In the genomic region with DNA sequence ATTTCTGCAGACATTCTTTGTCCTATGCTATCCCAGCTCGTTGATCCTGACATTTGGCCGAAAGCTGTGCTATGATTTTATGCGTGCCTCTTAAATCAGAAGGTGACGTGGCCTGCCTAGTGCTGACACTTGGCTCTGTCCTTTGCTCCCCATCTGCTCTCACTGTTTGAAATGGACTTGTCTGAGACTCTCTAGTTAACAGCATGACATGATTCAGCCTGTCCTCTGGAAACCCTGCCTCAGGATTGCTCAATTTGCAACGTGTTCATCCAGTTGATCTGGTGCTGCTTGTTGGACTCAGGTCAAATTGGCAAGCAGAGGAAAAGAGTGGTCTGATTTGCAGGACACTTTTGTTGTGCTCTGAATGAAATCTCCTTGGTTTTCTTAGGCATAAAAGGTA, we compare ENCODE assay signal across 9 mouse cellular contexts. TPM values are rescaled to one million over a fixed set of nuclear protein-coding genes. Genes with fewer than 3 reads are reported as not detected.
DNase-seq lines count a peak whose midpoint lies in the region; ATAC-seq lines count a peak whose summit lies in the region.
"Had no signal": no experiment of that assay in that cellular context is flagged by ENCODE, and none has a peak within 500 bp of the region (broad histone marks: within the 10 kb centered on the region; RNA-seq: fewer than 3 reads in every experiment).

No protein-coding gene starts in this region.

- DNase-seq in midbrain, embryonic 10.5 days (ENCODE audit: low spot score), result no peak
- DNase-seq in cerebellum, postnatal 14 days, result peak; percentile 80 to 82
- DNase-seq in lung, postnatal 36 days, result peak; percentile 81
- DNase-seq in yolk sac, embryonic 10.5 days (ENCODE audit: low spot score), result no peak

- no peak overlapping the region for H3K9ac ChIP-seq in midbrain, embryonic 15.5 days
- H3K9ac ChIP-seq in intestine, embryonic 15.5 days, result no peak overlapping the region
- H3K9ac ChIP-seq in neural tube, embryonic 15.5 days (replicated peaks), result no peak overlapping the region
- H3K9ac ChIP-seq in hindbrain, embryonic 13.5 days, result no peak overlapping the region
- H3K9ac ChIP-seq: neural tube, embryonic 12.5 days had no signal

- no peaks in the 10 kb centered on the region for H3K4me1 ChIP-seq in midbrain, embryonic 15.5 days
- no peaks in the 10 kb centered on the region for H3K4me1 ChIP-seq in midbrain, embryonic 10.5 days
- no peaks in the 10 kb centered on the region for H3K4me1 ChIP-seq in intestine, embryonic 15.5 days (replicated peaks)
- no peaks in the 10 kb centered on the region for H3K4me1 ChIP-seq in neural tube, embryonic 15.5 days
- H3K4me1 ChIP-seq in hindbrain, embryonic 13.5 days (replicated peaks), result no peaks in the 10 kb centered on the region
- H3K4me1 ChIP-seq: neural tube, embryonic 12.5 days had no signal

- H3K9me3 ChIP-seq in midbrain, embryonic 15.5 days, result no peaks in the 10 kb centered on the region
- no peaks in the 10 kb centered on the region for H3K9me3 ChIP-seq in midbrain, embryonic 10.5 days (replicated peaks)
- no peaks in the 10 kb centered on the region for H3K9me3 ChIP-seq in intestine, embryonic 15.5 days
- no peaks in the 10 kb centered on the region for H3K9me3 ChIP-seq in neural tube, embryonic 15.5 days (replicated peaks)
- H3K9me3 ChIP-seq in hindbrain, embryonic 13.5 days, result no peaks in the 10 kb centered on the region
- H3K9me3 ChIP-seq: neural tube, embryonic 12.5 days had no signal

- no peaks in the 10 kb centered on the region for H3K27me3 ChIP-seq in midbrain, embryonic 15.5 days (replicated peaks)
- no peaks in the 10 kb centered on the region for H3K27me3 ChIP-seq in midbrain, embryonic 10.5 days (ENCODE audit: low read depth, poor library complexity, severe bottlenecking)
- no peaks in the 10 kb centered on the region for H3K27me3 ChIP-seq in intestine, embryonic 15.5 days (replicated peaks)
- no peaks in the 10 kb centered on the region for H3K27me3 ChIP-seq in neural tube, embryonic 15.5 days (replicated peaks)
- H3K27me3 ChIP-seq in hindbrain, embryonic 13.5 days, result no peaks in the 10 kb centered on the region
- H3K27me3 ChIP-seq: neural tube, embryonic 12.5 days had no signal

- no peak overlapping the region for H3K27ac ChIP-seq in midbrain, embryonic 15.5 days
- no peak overlapping the region for H3K27ac ChIP-seq in midbrain, embryonic 10.5 days (replicated peaks)
- H3K27ac ChIP-seq in intestine, embryonic 15.5 days, result no peak overlapping the region
- no peak overlapping the region for H3K27ac ChIP-seq in neural tube, embryonic 15.5 days (replicated peaks)
- no peak overlapping the region for H3K27ac ChIP-seq in hindbrain, embryonic 13.5 days
- H3K27ac ChIP-seq: neural tube, embryonic 12.5 days had no signal

- no peaks in the 10 kb centered on the region for H3K36me3 ChIP-seq in midbrain, embryonic 15.5 days (replicated peaks)
- no peaks in the 10 kb centered on the region for H3K36me3 ChIP-seq in midbrain, embryonic 10.5 days
- H3K36me3 ChIP-seq in intestine, embryonic 15.5 days, result no peaks in the 10 kb centered on the region
- no peaks in the 10 kb centered on the region for H3K36me3 ChIP-seq in neural tube, embryonic 15.5 days
- H3K36me3 ChIP-seq in hindbrain, embryonic 13.5 days, result no peaks in the 10 kb centered on the region
- H3K36me3 ChIP-seq: neural tube, embryonic 12.5 days had no signal

- peak; percentile 33; the same call in 1 of the 2 replicates for ATAC-seq in midbrain, embryonic 15.5 days (replicated peaks)
- peak; percentile 43; the same call in 1 of the 2 replicates for ATAC-seq in intestine, embryonic 15.5 days
- ATAC-seq in neural tube, embryonic 15.5 days (ENCODE audit: low FRiP score), result no peak
- no peak for ATAC-seq in hindbrain, embryonic 13.5 days (ENCODE audit: low FRiP score)

- no peak overlapping the region for H3K4me3 ChIP-seq in midbrain, embryonic 15.5 days
- no peak overlapping the region for H3K4me3 ChIP-seq in midbrain, embryonic 10.5 days
- H3K4me3 ChIP-seq in intestine, embryonic 15.5 days (replicated peaks), result no peak overlapping the region
- no peak overlapping the region for H3K4me3 ChIP-seq in neural tube, embryonic 15.5 days (replicated peaks)
- H3K4me3 ChIP-seq in hindbrain, embryonic 13.5 days, result no peak overlapping the region
- H3K4me3 ChIP-seq: neural tube, embryonic 12.5 days had no signal

- no peak overlapping the region for H3K4me2 ChIP-seq in midbrain, embryonic 15.5 days
- H3K4me2 ChIP-seq in intestine, embryonic 15.5 days (replicated peaks), result no peak overlapping the region
- no peak overlapping the region for H3K4me2 ChIP-seq in neural tube, embryonic 15.5 days
- H3K4me2 ChIP-seq in hindbrain, embryonic 13.5 days, result no peak overlapping the region
- H3K4me2 ChIP-seq: neural tube, embryonic 12.5 days had no signal

- WGBS in midbrain, embryonic 15.5 days, result 84% methylated on average over 5 of the region's 5 CpGs
- 93% methylated on average over 5 of the region's 5 CpGs for WGBS in midbrain, embryonic 10.5 days
- WGBS in intestine, embryonic 15.5 days, result 69% methylated on average over 5 of the region's 5 CpGs
- 74% methylated on average over 5 of the region's 5 CpGs for WGBS in neural tube, embryonic 15.5 days
- WGBS in hindbrain, embryonic 13.5 days, result 87% methylated on average over 5 of the region's 5 CpGs

RNA-seq across cellular contexts. Expression of a gene that starts 57.7 kb away (rescaled TPM):
- polyA plus RNA-seq in midbrain, embryonic 15.5 days (2015; fragmentation: Nextera tagmentation; extraction: Ambion mirVana), result 2.8 and 3.2 TPM in 2 replicates
- 2.8 and 3.5 TPM in 2 replicates for polyA plus RNA-seq in midbrain, embryonic 10.5 days (2016; fragmentation: Nextera tagmentation; extraction: Ambion mirVana)
- 6.7 and 8.3 TPM in 2 replicates for polyA plus RNA-seq in intestine, embryonic 15.5 days (2015; fragmentation: Nextera tagmentation; extraction: Ambion mirVana)
- polyA plus RNA-seq in neural tube, embryonic 15.5 days (2015; fragmentation: Nextera tagmentation; extraction: Ambion mirVana), result 3.0 and 4.3 TPM in 2 replicates
- polyA plus RNA-seq in hindbrain, embryonic 13.5 days (2015; fragmentation: Nextera tagmentation; extraction: Ambion mirVana), result 3.3 and 3.7 TPM in 2 replicates

Comparison
In these comparisons a context has a peak if more than half of its experiments do, and no peak if none do; other contexts are left out.
1. ATAC-seq: peak in midbrain, embryonic 15.5 days (single experiment) and intestine, embryonic 15.5 days (single experiment); none in neural tube, embryonic 15.5 days (single experiment) and hindbrain, embryonic 13.5 days (single experiment).
2. DNase-seq: peak in cerebellum, postnatal 14 days (2 of 2) and lung, postnatal 36 days (single experiment); none in midbrain, embryonic 10.5 days (single experiment) and yolk sac, embryonic 10.5 days (single experiment).